Mouse (Mus musculus): ENCODE measurements around the gene Pkib. TPM values are rescaled to one million over a fixed set of nuclear protein-coding genes. Genes with fewer than 3 reads are reported as not detected.

Pkib gene
- polyA plus RNA-seq, 1 experiment, result 69.2 TPM

DNA sequence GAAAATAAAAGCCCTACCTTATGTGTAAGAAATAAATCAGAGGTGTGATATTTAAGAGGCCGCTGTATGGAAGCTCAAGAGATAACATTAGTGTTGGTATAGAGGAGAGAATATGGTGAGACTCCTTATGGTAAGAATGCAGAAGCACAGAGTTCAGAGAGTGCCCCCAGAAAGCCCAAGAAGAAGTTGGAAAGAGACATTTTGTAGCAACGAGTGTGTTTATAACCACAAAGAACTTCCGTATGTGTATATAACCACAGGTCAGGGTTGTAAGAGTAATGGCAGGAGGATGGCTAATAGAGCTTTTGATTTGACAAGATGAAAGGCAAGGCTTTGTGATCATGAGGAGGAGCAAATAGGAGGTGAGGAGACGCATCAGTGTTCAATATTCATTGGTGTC, 6.5 kb downstream of the Pkib start:
- TF ChIP-seq POLR2A (IDR thresholded peaks at IDR 0.05; ENCODE audit: borderline replicate concordance, low read depth, low read length), result no peak
- TF ChIP-seq CTCF (IDR thresholded peaks at IDR 0.05; ENCODE audit: low read depth, low read length), result no peak
- H3K4me3 ChIP-seq (ENCODE audit: insufficient read depth, low read length), result no peak overlapping the region
- peaks cover 14% of the 10 kb centered on the region for H3K4me1 ChIP-seq (ENCODE audit: control insufficient read depth, insufficient read depth, low read length)
- H3K27ac ChIP-seq (ENCODE audit: insufficient read depth, low read depth, low read length), result no peak overlapping the region

DNA sequence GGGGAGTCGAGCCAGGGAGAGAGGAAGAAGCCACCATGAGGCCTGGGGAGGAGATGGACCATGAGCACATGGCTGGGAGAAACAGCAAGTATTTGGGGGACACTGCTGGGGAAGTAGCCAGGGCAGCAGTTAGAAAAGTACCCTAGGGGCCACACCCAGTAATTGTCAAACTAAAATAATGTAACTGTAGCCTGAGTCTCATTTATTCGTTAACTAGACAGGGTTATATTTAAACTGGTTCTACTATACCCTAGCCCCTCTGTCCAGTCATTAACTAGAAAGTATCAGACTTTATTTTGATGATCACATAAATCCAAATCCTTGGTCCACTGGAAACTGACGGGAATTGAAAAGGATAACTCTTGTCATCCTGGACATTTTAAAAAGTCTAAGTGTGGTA, 7.8 kb downstream of the Pkib start:
- TF ChIP-seq CTCF (IDR thresholded peaks at IDR 0.05; ENCODE audit: low read depth, low read length) (no peak), POLR2A (IDR thresholded peaks at IDR 0.05; ENCODE audit: borderline replicate concordance, low read depth, low read length) (no peak)
- no peak overlapping the region for H3K27ac ChIP-seq (ENCODE audit: insufficient read depth, low read depth, low read length)
- H3K4me1 ChIP-seq (ENCODE audit: control insufficient read depth, insufficient read depth, low read length), result peaks cover 14% of the 10 kb centered on the region
- no peak overlapping the region for H3K4me3 ChIP-seq (ENCODE audit: insufficient read depth, low read length)

DNA sequence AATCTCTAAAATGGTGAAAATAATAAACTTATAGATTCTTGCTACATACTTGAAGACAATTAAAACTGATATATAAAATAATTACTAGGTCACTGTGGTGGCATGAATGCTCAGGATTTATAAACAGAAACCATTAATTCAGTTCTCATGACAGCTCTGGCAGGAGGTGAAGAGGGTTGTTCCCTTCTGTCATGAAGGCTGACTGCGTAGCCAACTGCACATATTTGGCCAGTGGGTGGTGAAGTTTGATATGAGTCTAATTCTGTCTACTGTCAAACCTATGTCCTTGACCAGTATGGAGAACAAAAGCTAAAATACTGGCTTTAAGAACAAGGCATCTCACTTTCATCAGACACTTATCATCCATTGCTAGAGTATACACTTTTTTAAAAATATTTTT, 21.5 kb downstream of the Pkib start:
- Histone ChIP-seq H3K4me3 (ENCODE audit: insufficient read depth, low read length) (no peak overlapping the region), H3K27ac (ENCODE audit: insufficient read depth, low read depth, low read length) (no peak overlapping the region), H3K4me1 (ENCODE audit: control insufficient read depth, insufficient read depth, low read length) (no peaks in the 10 kb centered on the region)
- TF ChIP-seq POLR2A (IDR thresholded peaks at IDR 0.05; ENCODE audit: borderline replicate concordance, low read depth, low read length), result no peak
- no peak for TF ChIP-seq CTCF (IDR thresholded peaks at IDR 0.05; ENCODE audit: low read depth, low read length)

DNA sequence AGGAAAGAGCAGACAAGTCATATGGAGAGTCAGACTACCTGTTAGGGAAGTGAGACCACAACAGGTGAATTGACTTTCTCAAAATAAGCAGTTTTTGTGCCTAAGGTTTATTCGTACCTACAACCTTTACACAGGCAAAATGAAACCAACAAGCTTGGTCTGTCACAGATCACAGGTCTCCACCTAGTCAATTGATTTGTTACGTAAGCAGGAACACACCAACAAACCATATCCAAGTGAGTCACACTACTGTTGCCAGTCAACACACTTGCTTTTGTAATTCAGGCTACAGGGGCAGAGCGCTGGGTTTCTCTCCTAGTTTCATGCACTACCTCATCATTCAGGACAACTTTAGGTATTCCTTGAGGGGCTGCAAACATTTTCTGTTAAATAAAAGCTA, 28.7 kb downstream of the Pkib start:
- Histone ChIP-seq H3K27ac (ENCODE audit: insufficient read depth, low read depth, low read length) (no peak overlapping the region), H3K4me1 (ENCODE audit: control insufficient read depth, insufficient read depth, low read length) (no peaks in the 10 kb centered on the region), H3K4me3 (ENCODE audit: insufficient read depth, low read length) (no peak overlapping the region)
- TF ChIP-seq POLR2A (IDR thresholded peaks at IDR 0.05; ENCODE audit: borderline replicate concordance, low read depth, low read length) (no peak), CTCF (IDR thresholded peaks at IDR 0.05; ENCODE audit: low read depth, low read length) (no peak)

DNA sequence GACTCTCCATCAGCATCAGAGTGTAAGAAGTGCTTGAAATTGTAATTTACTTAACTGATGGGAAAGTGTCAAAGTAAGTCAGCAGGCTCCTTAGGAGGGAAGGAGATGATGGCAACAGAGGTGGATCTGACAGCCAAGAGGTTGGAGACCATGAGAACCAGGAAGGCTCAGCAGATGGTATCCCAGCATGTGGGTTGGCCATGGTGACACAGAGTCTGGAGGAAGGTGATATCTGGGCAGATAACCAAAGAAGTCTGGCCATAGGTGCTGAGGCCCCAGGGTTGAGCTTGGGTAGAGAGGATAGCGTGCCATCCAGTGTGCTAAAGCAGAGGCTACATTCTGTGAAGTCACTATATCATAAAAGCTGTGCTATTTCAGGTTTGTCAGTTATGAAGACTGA, 32.0 kb downstream of the Pkib start:
- Histone ChIP-seq H3K4me3 (ENCODE audit: insufficient read depth, low read length) (no peak overlapping the region), H3K4me1 (ENCODE audit: control insufficient read depth, insufficient read depth, low read length) (no peaks in the 10 kb centered on the region), H3K27ac (ENCODE audit: insufficient read depth, low read depth, low read length) (no peak overlapping the region)
- TF ChIP-seq CTCF (IDR thresholded peaks at IDR 0.05; ENCODE audit: low read depth, low read length) (no peak), POLR2A (IDR thresholded peaks at IDR 0.05; ENCODE audit: borderline replicate concordance, low read depth, low read length) (no peak)

DNA sequence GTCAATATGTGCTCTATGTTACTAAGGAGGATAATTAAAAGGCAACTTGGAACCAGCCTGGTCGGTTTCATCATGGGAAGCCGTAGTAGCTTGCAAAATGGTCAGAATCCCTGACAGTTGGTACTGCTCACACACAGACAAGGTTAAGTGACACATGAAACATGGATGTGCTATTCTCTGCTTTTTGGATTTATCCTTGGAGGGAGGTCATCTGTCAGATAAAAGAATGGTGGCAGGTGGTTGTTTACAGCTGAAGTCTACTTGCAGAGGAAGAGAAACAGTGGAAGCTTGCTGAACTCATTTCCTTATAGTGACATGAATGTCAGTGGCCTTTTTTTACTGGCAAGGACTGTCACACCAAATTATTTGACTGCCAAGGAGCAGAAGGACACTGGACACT, 32.5 kb downstream of the Pkib start:
- no peak overlapping the region for H3K27ac ChIP-seq (ENCODE audit: insufficient read depth, low read depth, low read length)
- TF ChIP-seq CTCF (IDR thresholded peaks at IDR 0.05; ENCODE audit: low read depth, low read length) (no peak), POLR2A (IDR thresholded peaks at IDR 0.05; ENCODE audit: borderline replicate concordance, low read depth, low read length) (no peak)
- no peaks in the 10 kb centered on the region for H3K4me1 ChIP-seq (ENCODE audit: control insufficient read depth, insufficient read depth, low read length)
- H3K4me3 ChIP-seq (ENCODE audit: insufficient read depth, low read length), result no peak overlapping the region

DNA sequence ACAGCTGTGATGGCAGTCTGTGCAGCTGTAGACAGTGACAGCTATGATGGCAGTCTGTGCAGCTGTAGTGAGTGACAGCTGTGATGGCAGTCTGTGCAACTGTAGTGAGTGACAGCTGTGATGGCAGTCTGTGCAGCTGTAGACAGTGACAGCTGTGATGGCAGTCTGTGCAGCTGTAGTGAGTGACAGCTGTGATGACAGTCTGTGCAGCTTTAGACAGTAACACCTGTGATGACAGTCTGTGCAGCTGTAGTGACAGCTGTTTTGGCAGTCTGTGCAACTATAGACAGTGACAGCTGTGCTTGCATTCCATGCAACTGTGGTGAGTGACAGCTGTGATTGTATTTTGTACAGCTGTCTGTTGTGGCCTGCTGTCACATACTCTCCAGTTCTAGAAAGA, 44.0 kb downstream of the Pkib start:
- TF ChIP-seq POLR2A (IDR thresholded peaks at IDR 0.05; ENCODE audit: borderline replicate concordance, low read depth, low read length), result no peak
- no peak for TF ChIP-seq CTCF (IDR thresholded peaks at IDR 0.05; ENCODE audit: low read depth, low read length)
- Histone ChIP-seq H3K4me3 (ENCODE audit: insufficient read depth, low read length) (no peak overlapping the region), H3K27ac (ENCODE audit: insufficient read depth, low read depth, low read length) (no peak overlapping the region), H3K4me1 (ENCODE audit: control insufficient read depth, insufficient read depth, low read length) (no peaks in the 10 kb centered on the region)

DNA sequence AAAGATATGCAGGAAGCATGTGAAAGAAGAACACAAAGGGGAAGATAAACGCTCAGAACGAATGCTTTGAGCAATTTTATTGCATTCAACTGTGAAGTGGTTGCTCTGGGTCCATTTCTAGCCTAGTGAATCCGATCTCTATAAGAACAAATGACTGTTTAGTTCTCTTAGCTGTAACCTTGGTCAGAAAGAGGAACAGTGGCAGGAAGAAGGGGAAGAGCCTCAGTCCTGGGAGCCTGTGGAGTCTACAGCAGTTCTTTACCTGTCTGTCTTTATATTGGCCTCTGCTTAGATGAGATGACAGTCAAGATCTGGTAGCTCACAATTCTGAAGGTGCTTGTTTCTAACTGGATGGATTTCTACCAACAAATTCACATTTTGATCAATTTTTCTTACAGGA, 56.2 kb downstream of the Pkib start:
- peaks cover 17% of the 10 kb centered on the region for H3K4me1 ChIP-seq (ENCODE audit: control insufficient read depth, insufficient read depth, low read length)
- H3K27ac ChIP-seq (ENCODE audit: insufficient read depth, low read depth, low read length), result no peak overlapping the region
- TF ChIP-seq POLR2A (IDR thresholded peaks at IDR 0.05; ENCODE audit: borderline replicate concordance, low read depth, low read length), result no peak
- no peak for TF ChIP-seq CTCF (IDR thresholded peaks at IDR 0.05; ENCODE audit: low read depth, low read length)
- no peak overlapping the region for H3K4me3 ChIP-seq (ENCODE audit: insufficient read depth, low read length)

DNA sequence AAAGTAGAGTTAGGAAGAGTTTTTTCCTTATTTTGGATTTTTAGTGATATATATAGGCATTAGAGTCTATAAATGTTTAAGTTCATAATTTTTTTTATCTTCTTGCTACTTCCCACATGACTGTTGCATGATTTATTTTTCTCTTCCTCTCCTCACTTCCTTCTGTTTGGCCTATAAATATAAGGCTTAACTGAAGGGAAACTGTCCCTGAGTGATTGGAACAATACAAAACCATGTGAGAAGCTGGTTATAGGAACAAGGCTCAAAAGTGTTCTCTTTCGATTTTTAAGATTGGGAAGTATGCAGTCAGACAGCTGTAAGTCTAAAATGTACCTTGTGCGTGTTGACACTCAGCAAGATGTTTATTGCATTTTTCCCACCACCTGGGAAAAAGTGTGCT, 58.4 kb downstream of the Pkib start:
- H3K27ac ChIP-seq (ENCODE audit: insufficient read depth, low read depth, low read length), result peak overlapping the region; percentile 94
- peaks cover 17% of the 10 kb centered on the region for H3K4me1 ChIP-seq (ENCODE audit: control insufficient read depth, insufficient read depth, low read length)
- peak overlapping the region; percentile 28 for H3K4me3 ChIP-seq (ENCODE audit: insufficient read depth, low read length)
- TF ChIP-seq POLR2A (IDR thresholded peaks at IDR 0.05; ENCODE audit: borderline replicate concordance, low read depth, low read length) (no peak), CTCF (IDR thresholded peaks at IDR 0.05; ENCODE audit: low read depth, low read length) (no peak)

DNA sequence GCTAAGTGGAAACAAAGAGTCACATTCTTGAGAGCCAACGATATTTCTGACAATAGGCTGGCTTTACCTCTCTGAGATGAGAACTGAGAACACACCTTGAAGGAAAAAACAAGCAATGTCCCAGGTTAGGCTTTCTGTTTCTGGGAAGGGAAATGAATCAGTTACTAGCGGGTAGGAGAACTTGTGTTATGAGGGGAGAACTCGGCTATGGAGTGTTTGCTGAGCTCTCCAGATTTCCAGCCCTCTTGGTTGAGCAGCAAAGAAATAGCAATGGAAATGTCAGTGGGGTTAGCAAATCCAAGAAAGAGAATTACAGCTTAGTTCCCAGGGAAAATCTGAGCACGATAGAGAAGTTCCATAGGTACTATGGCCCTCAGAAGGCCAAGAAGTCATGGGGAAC, 70.5 kb downstream of the Pkib start:
- TF ChIP-seq CTCF (IDR thresholded peaks at IDR 0.05; ENCODE audit: low read depth, low read length) (no peak), POLR2A (IDR thresholded peaks at IDR 0.05; ENCODE audit: borderline replicate concordance, low read depth, low read length) (no peak)
- Histone ChIP-seq H3K27ac (ENCODE audit: insufficient read depth, low read depth, low read length) (no peak overlapping the region), H3K4me1 (ENCODE audit: control insufficient read depth, insufficient read depth, low read length) (no peaks in the 10 kb centered on the region), H3K4me3 (ENCODE audit: insufficient read depth, low read length) (no peak overlapping the region)

DNA sequence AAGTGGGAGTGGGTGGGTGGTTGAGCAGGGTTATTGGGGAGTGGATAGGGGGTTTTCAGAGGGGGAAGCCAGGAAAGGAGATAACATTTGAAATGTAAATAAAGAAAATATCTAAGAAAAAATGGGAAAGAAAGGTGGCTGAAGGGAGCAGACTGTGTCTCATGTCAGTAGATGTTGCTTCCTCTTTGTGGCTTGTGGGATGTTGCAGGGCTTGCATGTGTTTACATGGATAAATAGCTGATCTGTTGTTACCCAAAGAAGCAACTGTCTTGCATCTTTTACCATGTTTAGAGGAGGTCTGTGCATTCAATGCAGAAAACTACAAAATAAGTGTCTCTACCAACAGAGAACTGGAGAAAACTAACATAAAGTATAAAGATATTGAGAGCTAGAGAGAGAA, 89.3 kb downstream of the Pkib start:
- Histone ChIP-seq H3K4me1 (ENCODE audit: control insufficient read depth, insufficient read depth, low read length) (peaks cover 19% of the 10 kb centered on the region), H3K4me3 (ENCODE audit: insufficient read depth, low read length) (no peak overlapping the region)
- TF ChIP-seq POLR2A (IDR thresholded peaks at IDR 0.05; ENCODE audit: borderline replicate concordance, low read depth, low read length), result no peak
- no peak for TF ChIP-seq CTCF (IDR thresholded peaks at IDR 0.05; ENCODE audit: low read depth, low read length)

More for the DNA sequence above, 89.3 kb downstream of the Pkib start:
- H3K27ac ChIP-seq (ENCODE audit: insufficient read depth, low read depth, low read length), result peak overlapping the region; percentile 95
